Mouse (Mus musculus) embryo, embryonic 10.5 days (tissue): ENCODE data around the gene Crlf1.

Experiments
- DNase-seq: peaks from one replicate; pipeline ENCODE4 v3.0.0-alpha.2; 2015; ENCODE audit warnings: low spot score

Gene Crlf1

DNA sequence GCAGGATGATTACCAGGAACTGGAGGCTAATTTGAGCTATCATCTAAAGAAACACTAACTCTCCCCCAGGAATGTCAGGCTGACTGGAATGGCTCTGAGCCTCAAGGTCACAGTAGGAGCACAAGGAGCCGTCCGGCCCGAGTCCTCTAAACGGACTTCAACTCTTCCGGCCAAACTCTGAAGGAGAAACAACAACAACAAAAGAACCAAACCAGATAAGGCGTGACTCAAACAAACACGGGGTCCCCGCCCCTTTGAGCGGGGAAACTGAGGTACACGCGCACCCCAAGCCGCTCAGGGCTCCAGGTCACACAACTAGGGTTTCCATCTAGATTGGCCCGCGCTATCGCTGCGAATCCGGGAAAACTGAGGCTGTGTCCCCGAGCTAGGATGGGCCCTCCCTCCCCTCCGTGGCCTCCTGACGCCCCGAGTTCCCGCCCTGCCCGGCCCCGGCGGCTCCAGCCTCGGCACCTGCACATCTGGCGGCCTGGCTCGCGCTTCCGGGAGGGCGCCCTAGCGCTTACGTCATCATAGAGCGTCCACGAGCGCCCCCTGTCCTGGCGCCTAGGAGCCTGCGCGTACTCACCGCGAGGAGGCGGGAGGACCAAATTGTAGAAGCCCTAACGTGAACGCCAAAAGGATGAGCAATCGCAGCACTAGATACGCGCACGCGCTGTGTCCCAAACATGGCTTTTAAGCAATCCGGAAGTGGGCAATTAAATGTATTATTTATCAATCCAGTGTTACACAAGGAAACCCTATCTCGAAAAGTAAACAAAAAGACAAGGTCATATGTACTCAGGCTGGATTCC is 29.8 kb downstream of the Crlf1 start:
- peak; percentile 99 for DNase-seq

GRCm38 (mm10) chr8:70527111-70527511 is 34.2 kb downstream of the Crlf1 start:
- no peak for DNase-seq

GRCm38 (mm10) chr8:70527512-70528181 is 34.7 kb downstream of the Crlf1 start, which contains the start of the genes Fkbp8 and Kxd1:
TSS of gene Fkbp8 (plus strand) at chr8:70527724.
TSS of gene Kxd1 (minus strand) at chr8:70527956.
- peak; percentile 98 for DNase-seq

GRCm38 (mm10) chr8:70528182-70528797 is 35.3 kb downstream of the Crlf1 start:
- DNase-seq = no peak

DNA sequence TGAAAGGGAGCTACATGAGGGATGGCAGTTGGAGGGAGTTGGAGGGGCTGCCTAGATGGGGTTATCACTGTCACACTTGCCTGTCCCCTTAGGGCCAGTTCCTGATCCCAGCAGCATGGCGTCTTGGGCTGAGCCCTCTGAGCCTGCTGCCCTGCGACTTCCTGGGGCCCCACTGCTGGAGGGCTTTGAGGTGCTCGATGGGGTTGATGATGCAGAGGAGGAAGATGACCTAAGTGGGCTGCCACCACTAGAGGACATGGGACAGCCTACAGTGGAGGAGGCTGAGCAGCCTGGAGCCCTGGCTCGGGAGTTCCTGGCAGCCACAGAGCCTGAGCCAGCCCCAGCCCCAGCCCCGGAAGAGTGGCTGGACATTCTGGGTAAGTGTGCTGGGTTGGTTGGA is 36.3 kb downstream of the Crlf1 start:
- no peak for DNase-seq

GRCm38 (mm10) chr8:70529741-70530161 is 36.8 kb downstream of the Crlf1 start:
- no peak for DNase-seq

GRCm38 (mm10) chr8:70530314-70530713 is 37.4 kb downstream of the Crlf1 start:
- DNase-seq = no peak

GRCm38 (mm10) chr8:70534281-70534680 is 41.3 kb downstream of the Crlf1 start:
- no peak for DNase-seq

DNA sequence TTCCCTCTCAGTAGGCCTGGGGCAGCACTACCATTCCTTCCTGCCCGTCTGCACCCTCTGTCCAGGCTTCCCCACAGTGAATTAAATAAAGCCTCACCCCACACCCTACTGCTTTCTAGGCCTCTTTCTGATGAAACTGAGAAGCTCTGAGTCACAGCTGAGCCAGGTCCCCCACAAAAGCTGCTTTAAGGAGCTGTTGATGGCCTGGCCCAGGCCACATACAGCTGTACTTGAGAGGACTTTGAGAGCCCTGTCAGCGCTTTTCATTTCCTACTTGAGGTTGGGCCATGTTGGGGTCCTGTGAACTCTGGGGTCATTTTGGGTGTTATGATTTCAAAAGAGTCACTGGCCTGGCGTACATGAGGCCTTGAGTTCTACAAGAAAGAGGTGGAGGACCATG is 42.3 kb downstream of the Crlf1 start:
- no peak for DNase-seq

GRCm38 (mm10) chr8:70535701-70536100 is 42.7 kb downstream of the Crlf1 start:
- DNase-seq = no peak

- DNase-seq = peak; percentile 72
Measured at GRCm38 (mm10) chr8:70538024-70538579, 45.1 kb downstream of the Crlf1 start.

DNA sequence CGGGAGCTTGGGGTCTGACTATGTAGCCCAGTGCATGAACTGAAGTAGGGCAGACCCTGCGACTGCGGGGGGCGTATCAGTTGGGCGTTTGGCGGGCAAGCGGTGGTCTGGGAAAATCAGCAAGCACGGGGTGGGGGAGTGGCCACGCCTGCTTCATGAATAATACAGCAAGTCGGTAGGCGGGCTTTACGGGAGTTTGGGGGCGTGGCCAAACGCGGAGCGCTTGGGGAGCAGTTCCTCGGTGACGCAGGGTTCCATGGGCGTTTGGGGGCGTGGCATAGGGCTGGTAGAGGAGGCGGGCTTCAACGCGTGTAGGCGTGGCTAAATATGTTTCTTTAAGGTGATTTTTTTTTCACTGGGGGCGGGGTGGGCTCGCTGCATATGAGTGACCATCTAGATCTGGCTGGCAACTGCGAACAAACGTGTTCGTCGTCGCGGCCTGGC is 45.7 kb downstream of the Crlf1 start:
- DNase-seq = peak; percentile 100

DNA sequence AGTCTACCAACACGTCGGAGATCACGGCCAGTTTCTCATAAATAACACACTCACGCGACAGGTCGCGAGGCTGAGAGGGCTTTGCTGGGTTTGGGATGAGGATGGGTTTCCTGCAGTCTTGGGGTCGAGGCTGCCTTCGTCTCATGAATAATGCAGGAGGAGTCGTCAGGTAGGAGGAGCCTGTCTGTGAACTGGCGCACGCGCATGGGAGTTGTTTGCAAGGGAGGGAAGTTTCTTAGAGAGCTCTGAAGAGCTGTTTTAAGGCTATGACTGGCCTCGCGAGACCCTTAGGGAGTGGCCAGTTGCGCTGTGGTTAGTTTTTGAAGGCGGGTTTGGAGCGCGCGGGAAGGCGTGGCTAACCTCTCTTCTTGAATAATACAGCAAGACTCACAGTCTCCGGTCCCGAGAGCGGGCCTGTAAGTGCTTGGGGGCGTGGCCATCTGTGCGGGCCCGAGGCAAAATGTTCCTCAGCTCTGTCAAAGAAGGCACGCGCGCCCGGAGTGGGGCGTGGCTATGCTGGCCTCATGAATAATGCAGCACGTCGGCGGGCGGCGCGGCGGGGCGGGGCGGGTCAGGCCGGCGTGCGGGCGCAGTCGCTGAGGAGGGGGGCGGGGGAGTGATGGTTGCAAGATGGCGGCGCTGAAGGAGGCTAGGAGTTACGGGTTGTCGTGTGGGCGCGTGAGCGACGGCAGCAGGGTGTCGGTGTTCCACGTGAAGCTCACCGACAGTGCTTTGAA is 46.3 kb downstream of the Crlf1 start, which contains the start of gene Ell:
TSS of gene Ell (plus strand) at position 381 of the 737 bp plus-strand sequence.
- peak; percentile 99 for DNase-seq

DNA sequence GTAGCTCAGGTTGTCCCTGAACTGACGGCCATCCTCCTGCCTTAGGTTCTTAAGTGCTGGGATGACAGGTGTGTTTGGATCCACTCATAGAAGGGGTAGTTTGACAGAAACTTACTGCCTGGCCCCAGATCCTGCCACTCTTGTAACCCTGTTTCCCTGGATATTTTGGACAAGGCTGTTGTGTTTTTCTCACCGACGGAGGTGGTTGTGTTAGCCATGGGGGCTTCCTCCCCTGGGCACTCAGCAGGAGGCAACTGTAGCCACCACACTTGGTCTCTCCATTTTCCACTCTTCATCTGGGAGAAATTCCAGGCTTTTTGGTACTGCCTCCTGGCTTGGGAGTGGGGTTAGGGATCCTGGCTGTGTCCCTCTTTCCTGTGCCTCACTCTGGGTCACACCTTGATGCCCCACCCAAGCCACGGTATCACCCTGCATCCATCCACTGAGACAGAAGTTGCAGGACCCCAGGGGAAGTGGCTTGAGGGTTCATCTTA is 47.1 kb downstream of the Crlf1 start:
- DNase-seq = no peak

- DNase-seq = no peak
Measured at GRCm38 (mm10) chr8:70540507-70541071, 47.6 kb downstream of the Crlf1 start.

GRCm38 (mm10) chr8:70541081-70541480 is 48.1 kb downstream of the Crlf1 start:
- no peak for DNase-seq

DNA sequence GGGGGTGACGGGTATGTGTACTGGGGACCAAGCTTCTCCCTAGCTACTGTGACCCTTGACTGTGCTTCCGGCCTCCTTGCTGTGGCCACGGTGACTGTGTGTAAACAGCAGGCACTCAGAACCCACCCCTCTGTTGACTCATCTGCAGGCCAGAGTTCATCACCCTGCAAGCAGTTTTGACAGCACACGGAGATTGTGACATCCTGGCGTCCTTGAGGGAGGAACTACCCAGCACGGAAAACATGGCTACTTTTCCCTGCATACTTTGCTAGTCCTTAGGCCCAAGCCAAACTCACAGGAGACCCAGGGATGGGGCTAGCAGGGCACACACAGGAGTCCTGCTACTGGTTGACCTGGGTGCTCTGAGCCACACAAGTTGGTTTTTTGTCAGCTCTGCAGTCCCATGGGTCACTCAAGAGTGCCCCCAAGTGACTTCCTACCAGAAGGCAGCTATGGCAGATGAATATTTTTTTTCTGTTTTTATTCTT is 51.3 kb downstream of the Crlf1 start:
- no peak for DNase-seq

- no peak for DNase-seq
Measured at GRCm38 (mm10) chr8:70546412-70546811, 53.5 kb downstream of the Crlf1 start.

- DNase-seq = no peak
Measured at GRCm38 (mm10) chr8:70547762-70548161, 54.8 kb downstream of the Crlf1 start.

GRCm38 (mm10) chr8:70549412-70550184 is 56.6 kb downstream of the Crlf1 start:
- DNase-seq = no peak
